Mouse (Mus musculus) cerebellum, postnatal 25 days (tissue): ENCODE measurements around the gene Creld2.
"Not testable (repeated sequence)": the region's sequence is repeated elsewhere in the genome, so short reads cannot be mapped to it uniquely, and the experiment has no call there.

Experiments used
- DNase-seq, 2 experiments: peaks; one replicate each; pipeline ENCODE4 v3.0.0; 2021; ENCODE audit warnings: mixed read lengths in 2 of 2

Creld2 gene

DNA sequence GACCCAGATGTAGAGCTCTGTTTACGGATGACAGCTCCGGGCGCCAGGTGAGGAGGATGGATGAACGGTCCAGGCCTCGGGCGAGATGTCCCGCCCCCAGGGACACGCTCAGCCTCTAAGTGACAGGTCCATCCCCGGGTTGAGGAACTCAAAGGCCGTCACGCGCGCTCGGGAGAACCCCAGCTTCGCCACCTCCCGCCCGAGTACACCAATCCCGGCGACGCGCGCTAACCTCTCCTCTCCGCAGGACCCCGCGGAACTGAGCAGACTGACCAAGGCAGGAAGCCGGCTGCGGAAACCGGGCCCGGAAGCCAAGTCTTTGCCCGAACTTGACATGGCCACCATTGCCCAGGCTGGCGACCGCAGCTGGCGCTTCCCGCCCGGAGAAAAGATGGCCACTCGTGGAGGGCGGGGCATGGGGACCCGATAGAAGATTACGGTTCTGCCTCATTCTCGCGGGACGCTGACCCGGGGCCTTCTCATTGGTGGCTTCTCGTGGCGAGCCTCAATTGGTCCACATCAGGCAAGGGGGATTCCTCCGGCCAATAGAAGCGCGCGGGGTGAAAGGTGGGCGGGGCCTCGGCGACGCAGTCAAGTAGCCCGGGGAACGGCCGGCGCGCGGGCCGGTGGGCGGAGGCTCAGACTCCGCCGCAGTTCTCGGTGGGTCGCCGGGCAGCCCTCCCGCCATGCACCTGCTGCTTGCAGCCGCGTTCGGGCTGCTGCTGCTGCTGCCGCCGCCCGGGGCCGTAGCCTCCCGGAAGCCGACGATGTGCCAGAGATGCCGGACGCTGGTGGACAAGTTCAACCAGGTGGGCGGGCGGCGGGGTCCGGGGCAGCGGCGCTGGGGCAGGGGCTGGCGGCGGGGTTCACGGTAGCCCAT is at the start of gene Creld2, which contains the start of gene Alg12:
TSS of gene Creld2 (plus strand) at position 621 of the 880 bp plus-strand sequence.
TSS of gene Alg12 (minus strand) at position 293 of the 880 bp plus-strand sequence.
- DNase-seq, result peak; percentile 99

DNA sequence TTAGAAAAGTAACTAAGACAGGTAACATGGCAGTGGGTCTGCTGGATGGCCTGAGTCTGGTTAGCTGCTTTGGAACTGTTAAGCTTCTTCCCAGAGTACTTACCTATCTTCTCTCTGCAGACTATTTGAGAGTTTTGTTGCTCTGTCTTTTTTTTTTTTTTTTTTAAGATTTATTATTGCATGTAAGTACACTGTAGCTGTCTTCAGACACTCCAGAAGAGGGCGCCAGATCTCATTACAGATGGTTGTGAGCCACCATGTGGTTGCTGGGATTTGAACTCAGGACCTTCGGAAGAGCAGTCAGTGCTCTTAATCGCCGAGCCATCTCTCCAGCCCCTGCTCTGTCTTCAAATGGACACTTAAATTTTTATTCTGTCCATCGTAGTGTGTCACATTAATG is 44.8 kb upstream of the Creld2 start:
- not testable (repeated sequence) for DNase-seq

DNA sequence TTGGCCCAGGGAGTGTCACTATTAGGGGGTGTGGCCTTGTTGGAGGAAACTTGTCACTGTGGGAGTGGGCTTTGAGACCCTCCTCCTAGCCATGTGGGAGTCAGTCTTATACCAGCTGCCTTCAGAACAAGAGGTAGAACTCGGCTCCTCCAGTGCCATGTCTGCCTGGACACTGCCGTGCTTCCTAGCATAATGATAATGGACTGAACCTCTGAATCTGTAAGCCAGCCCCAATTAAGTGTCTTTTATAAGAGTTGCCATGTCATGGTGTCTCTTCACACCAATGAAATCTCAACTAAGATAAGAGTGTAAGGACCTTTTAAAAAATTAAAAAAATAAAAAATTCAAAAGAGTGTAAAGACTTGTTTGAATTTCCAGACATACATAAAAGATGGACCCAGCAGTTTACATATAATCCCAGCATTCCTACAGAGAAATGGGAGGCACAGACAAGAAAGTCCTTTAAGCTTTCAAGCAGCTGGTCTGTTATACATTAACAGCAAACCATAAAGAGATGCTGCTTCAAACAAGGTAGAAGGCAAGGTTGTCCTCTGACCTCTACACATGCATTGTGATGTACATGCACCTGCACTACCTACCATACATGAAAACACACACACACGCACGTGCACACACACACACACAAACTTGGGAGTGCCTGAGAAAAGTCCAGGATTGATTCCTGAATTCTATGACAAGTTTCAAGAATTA is 27.2 kb upstream of the Creld2 start:
- DNase-seq, result no peak

DNA sequence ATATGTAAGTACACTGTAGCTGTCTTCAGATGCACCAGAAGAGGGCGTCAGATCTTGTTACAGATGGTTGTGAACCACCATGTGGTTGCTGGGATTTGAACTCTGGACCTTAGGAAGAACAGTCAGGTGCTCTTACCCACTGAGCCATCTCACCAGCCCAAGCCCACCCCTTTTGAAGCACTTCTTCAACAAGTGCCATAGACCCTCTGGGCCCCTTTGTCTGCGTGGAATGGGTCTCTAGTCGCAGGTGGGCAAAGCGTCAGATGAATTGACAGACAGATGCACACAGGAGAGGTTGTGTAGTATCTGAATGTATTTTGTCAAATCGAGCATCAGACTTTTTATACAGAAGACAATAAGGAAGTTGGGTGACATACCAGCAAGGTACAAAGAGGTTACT is 24.7 kb upstream of the Creld2 start:
- not testable (repeated sequence) for DNase-seq

DNA sequence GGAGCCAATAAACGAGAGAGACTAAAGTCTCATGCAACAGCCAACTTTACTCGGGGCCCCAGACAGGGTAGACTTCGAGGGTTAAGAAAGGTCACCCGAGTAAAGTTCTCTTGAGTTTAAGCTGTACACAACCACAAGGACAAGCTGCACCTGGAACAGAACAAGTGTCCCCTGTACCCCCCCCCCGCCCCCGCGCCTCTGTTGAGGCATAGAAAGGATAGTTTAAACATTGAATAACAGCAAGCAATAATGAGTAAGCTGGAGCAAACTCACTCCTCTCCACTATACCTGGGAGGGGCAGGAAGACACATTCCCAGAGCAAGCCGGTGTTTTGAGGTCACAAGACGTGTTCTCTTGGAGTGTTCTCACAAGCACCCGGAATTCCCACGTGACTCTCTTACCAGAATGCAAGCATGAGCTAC is 19.5 kb upstream of the Creld2 start:
- no peak for DNase-seq

DNA sequence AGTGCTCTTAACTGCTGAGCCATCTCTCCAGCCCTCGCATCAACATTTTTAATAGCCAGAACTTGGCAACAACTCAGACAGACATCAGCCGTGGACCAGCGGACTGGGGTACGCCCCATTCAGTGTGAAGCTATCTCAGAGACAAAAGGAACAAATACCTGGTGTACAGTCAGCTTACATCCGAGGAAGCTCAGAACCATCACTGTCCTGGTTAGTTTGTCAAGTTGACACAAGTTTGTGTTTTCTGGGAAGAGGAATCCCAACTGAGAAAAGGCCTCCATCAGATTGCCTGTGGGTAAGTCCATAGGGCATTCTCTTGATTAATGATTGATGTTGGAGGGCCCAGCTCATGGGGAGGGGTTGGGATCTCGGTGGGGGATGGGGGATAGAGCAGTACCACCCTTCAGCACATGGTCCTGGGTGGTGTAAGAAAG is 18.5 kb upstream of the Creld2 start:
- no peak for DNase-seq

DNA sequence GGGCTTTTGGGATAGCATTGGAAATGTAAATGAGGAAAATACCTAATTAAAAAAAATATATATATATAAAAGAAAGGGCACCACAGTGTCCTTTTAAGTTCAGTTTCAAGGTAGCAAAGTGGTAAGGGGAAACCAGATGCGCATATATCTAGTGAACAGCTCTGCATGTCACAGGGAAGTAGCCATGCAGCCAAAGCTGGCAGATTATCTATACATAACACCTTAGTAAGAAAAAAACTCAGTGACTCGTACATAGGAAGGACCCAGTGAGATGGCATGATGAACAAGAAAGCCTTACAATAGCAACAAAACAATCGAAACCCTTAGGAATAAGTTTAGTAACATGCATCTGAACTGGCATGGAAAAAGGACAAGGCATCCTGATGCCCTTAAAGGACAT is 17.5 kb upstream of the Creld2 start:
- DNase-seq, result no peak

DNA sequence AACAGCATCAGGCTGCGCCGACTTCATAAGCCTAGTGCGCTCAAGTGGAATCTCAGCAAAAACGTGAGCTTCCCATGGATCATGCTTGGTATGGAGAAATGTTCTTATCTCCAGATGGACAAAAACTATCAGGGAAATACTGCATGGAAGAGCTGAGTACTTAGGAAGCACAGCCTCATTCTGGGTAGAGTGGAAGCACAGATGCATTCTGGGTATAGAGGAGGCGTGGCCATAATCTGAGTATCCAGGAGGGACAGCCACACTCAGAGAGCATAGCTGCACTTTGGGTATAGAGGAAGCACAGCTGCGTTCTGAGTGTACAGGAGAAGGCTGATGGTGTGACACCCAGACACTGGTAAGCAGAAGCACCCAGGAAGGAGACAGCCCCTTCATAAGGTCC is 17.1 kb upstream of the Creld2 start:
- DNase-seq, result no peak

DNA sequence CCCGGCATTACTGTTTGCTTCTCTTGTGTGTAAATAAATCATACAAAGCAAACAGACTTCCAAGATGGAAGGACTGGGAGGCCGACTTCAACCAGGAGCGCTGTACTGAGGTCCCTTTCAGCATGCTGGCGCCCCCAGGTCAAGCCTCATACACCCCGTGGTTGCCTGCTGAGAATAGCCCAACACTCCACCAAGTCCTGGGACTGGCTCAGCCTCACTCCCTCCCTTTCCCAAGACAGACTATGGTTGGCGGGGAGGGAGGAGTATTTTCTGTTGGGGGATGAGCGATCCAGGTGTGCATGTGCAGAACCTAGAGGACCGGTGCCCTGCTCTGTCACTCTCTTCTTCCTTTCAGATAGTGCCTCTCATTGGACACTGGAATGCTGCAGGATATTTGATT is 11.3 kb upstream of the Creld2 start:
- no peak for DNase-seq

DNA sequence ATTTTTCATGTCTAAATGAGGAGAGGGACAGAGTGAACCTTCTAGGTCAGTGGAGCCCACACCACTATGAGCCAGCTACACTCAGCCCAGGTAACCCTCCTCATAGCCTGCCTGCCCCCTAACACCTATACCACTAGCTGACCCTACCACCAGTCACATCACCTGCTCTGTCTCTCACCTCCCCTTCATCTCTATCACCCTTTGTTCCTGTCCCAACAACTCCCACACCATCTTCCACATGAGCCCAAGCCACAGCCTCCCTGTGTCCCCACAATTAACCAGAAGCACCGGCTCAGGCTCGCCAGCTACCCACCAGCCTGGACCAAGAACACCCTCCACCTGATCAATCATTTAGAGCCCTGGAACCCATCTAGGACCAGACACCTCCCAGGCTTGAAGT is 9.1 kb upstream of the Creld2 start:
- DNase-seq, result no peak

DNA sequence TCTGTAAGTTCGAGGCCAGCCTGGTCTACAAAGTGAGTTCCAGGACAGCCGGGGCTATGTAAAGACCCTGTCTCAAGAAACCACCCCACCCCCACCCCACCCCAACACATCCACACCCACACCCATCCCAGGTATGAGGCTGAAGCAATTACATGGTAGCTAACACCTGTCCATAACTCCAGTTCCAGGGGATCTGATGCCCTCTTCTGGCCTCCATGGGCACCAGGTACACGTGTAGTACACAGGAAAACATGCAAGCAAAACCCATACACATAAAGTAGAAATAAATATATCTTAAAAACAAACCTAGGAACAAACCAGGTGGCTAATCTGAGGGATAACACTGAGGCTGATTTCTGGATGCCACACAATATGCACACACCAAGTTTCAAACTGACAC is 6.2 kb upstream of the Creld2 start:
- DNase-seq, result no peak

DNA sequence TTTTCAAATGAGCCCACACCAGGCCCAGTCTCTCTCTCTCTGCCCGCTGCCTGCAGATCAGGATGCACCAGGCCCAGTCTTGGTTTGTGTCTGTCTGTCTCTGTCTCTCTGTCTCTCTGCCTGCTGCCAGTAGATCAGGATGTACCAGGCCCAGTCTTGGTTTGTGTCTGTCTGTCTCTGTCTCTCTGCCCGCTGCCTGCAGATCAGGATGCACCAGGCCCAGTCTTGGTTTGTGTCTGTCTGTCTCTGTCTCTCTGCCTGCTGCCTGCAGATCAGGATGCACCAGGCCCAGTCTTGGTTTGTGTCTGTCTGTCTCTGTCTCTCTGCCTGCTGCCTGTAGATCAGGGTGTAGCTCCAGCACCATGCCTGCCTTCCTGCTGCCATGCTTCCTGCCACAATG is 5.6 kb upstream of the Creld2 start:
- not testable (repeated sequence) for DNase-seq

DNA sequence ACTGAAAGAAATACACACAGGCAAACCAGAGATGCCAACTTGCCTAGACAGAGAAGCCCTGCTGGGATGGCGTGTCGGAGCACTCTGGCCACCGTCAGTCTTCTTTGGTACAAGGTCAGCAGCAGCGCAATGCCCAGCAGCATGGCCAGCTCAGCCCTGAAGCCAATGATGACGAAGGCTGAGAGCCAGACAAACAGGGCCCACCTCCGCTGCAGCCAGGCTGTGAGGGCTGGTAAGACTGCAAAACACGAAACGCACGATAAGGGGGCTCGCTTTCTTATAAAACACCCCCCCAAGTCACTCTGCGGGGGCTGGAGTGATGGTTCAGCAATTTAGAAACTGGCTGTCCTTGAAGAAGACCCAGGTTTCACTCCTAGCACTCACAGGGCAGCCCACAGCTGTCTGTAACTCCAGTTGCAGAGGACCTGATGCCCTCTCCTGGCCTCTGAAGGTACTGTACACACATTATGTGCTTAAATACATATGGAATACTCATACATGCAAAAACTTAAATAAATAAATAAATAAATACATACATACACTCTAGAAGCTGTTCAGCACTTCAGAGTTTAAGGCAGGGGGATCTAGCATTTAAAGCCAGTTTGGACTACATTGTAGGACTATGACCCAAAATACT is 4.9 kb upstream of the Creld2 start:
- DNase-seq, result no peak

DNA sequence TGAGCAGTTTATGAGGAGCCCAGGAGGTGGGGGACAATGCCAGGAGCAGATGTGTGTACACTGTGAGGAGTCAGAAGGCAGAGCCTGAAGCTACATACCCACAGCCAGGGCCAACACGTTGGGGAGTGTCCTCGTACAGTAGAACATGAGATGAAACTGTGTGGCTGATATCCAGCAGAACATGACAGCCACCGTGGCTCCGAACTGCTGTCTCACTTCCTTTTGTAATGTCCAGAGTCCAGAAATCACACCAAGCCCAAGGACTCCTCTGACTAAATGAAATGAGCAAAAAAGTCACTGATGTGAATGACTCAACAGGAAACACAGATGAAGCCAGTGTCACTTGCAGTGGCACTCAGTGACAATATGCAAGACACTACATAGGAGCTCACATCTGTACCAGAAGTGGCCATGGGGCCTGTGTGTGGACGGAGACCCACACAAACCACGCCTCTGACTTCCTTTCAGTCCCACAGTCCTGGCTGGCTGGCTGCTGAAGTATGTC is 4.2 kb upstream of the Creld2 start:
- no peak for DNase-seq

DNA sequence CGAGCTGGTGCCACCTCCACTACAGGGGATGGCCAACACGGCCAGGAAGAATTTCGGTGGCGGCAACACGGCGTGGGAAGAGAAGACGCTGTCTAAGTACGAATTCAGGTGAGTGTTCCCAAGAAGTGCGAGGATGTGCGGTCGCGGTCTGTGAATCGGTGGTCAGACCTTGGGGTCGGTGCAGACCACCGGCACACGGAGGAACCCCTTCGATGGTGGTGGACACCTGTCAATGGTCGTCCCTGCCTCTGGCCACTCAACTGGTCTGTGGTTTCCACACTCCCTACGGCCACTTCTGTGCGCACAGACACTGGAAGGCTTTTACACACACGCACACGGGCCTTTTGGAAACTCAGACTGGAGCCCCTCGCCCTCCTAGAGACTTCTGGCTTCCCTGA is 459 bp downstream of the Creld2 start:
- DNase-seq, result no peak

DNA sequence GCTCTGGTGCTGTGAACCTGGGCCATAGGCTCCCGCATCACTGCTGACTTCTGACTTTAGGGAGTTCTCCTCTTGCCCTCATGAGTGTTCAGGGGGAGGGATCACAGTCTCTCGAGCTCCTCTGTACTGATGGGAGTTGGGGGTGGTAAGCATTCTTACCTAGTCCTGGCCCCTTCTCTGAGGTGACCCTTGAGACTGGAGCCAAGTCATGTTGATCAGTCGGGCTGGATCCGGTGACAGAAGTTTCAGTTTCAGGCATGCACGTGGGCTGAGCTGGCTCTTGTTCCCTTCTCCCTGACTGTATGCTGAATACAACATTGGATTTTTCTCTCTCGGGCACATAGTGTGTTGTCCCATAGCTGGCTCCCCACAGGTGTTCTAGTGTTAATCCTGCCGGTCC is 2.0 kb downstream of the Creld2 start:
- DNase-seq, result no peak

DNA sequence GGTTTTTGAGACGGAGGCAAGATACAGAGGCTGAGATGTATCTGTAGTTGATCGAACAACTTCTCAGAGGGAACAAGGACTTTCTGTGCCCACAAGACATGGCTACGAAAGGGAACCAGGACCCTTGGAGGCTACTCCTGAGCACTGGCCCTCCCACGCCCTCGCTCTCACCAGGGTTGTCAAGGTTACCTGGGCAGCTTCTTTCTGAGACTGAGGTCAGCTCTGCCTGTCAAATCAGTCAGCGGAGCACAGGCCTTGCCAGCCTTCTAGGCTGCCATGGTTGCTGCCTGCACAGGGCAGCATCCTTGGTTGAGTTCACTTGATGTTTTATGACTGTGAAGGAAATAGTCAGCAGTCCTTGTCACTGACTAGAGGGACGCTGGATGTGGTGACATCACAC is 3.1 kb downstream of the Creld2 start:
- no peak for DNase-seq

DNA sequence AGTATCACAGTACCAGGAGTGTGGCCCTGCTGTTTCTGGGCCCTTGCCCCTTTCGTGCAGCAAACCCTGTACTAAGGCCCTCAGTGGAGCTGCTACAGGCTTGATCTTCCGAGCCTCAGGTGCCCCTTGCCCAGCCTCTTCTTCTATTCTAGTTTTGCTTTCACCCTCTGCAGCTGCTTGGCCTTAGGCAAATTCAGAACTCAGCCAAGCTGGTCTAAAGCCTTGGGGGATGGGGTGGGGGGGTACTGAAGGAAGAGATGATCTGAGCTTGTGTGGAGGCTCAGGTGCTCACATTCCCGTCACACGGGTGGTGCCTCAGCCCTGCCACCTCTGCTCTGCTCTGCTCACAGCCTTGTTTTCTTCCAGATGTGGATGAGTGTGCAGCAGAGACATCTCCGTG is 3.9 kb downstream of the Creld2 start:
- DNase-seq, result no peak

DNA sequence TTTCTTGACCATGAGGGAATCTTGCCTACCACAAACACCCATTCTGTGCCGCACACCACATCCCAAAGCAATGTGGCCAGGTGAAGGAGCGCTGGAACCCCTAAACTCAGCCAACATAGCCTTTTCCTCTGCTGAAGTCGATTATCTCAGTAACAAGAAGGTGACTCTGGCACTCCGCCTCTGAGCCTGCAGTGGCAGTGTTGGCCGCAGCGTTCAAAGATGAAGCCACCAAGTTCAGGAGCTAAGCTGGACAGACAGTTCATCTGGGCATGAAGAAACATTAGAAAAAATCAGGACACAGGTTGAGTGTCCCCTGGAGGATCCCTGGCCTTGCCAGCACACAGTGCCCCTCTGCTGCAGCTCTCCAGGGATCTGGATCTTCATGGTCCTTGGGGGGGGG is 8.0 kb downstream of the Creld2 start:
- peak in 1 of 2 experiments; percentile 46 for DNase-seq

DNA sequence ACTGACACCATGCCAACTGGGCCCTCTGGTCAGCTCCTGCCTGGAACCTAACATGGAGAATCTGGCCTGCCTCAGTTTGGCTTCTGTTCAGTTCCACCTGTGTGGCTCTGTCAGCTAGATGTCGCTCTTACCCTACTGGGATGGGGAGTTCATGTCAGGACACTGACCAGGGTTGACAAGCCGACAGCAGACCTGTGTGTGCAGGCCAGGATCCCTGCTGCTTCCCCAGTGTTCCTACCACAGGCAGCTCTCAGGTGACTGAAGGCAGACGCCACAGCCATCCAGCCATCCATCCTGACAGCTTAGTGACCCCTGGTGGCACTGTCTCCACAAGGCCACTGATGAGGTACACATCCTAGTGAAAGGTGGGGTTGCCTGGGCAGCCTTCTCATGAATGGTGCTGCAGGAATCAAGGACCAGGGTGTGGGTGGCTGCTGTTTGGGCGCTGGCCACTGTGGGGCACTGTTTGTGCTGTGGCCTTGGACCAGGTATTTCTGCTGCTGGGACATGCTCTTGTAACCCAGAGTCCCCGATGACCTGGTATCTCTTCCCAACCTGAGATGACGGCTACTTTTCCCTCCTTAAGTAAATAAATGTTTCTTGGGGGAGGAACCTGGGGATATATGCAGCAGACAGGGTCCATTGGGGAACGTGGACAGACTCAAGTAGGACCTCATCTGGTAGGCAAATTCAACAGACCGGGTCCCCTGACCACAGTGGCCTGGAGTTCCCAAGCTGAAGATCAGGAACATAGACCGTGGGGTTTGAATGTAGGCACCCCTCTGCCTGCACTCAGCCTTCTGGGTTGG is 8.7 kb downstream of the Creld2 start:
- peak; percentile 92 to 94 for DNase-seq

DNA sequence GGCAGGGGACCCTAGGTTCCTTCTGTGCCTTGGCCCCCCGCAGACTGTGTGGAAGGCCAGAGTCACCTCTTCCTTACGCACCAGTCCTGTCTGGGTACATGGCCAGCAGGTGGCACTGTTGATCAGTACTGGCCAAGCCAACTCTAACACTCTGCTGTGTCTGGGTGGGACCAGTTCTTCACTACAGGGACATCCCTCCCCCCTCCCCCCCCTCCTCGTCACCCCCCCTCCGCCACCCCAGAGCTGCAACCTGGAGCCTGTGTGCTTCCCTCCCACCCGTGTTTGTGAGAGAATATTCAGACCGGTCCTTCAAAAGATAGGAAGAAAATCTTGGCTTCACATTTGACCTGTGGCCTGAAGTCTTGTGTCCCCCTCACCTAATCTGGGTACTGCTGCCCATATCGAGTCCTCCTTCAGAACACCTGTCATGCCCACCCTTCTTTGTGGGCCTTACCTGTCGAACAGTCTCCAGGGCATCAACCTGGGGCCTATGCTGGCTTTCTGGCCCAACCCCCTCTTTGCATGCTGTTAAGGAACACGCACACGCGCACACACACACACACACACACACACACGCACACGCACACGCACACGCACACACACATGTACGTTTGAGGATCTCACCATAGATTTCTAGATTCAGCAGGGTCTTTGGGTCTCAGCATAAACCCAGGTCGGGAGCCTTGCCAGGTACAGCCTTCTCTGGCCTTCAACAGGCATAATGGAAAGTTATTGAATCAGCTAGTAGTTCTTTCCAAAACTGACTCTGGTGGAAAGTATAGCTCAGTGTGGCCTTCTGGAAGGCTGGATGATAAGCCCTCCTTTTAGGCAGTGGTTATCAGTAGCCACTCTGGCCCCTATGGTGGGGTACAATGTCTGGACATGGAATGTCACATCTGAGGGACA is 9.6 kb downstream of the Creld2 start:
- DNase-seq, result peak; percentile 94 to 97
